Mouse (Mus musculus): ENCODE results near the gene AY074887. TPM values are rescaled to one million over a fixed set of nuclear protein-coding genes. Genes with fewer than 3 reads are reported as not detected.
"Not testable (repeated sequence)": the region's sequence is repeated elsewhere in the genome, so short reads cannot be mapped to it uniquely, and the experiment has no call there.

Gene AY074887
- not detected for total RNA-seq (2021)

DNA sequence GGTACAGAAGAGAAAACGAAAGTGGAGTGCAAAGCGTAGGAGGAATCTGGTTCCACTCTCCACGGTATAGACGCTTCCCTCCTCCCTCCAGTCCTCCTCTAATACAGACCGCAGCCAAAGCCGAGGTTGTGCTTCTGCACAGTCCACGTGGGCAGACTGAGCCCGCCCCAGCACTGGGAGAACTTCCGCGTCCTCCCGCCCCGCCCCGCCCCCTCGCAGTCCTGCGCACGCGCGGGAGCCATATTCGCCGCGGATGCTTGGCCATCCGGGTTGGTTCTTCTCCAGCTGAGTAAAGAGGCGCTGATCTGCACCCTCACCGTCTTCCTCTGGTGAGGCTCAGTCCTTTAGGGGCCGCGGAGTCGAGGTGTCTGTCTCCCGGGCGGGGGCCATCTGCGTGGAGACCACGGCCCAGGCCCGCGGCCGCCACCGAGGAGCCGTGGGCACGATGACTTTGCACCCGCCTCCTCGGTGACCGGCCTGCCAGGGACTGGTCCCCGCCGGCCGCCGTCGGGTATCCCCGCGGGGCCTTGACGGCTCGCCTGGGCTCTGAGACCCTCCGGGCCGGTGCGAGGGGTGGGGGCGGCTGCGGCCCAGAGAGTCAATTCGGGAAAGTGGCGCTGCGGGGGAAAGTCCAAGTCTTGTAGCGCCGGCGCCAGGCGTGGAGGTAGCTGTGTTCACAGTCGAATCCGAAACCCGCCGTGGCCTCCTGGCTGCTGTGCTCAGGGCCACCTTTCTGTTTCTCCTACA, at the start of gene AY074887, which contains the start of gene Psma4:
Gene AY074887, minus strand, starts transcription at position 424 of the 747 bp plus-strand sequence.
Gene Psma4, plus strand, starts transcription at position 216 of the 747 bp plus-strand sequence.
- DNase-seq = peak; percentile 92 to 93
- intact Hi-C loops (cut with DNase I) = loop anchor here (2.0 to 5.0 kb wide), 2 partner anchors 34 to 218 kb away; partner anchors contain the start of genes Hykk and Wdr61

- intact Hi-C loops (cut with DNase I) = no loop called here
- DNase-seq = no peak
Measured at GRCm38 (mm10) chr9:54995645-54996044, 44.8 kb upstream of the AY074887 start.

DNA sequence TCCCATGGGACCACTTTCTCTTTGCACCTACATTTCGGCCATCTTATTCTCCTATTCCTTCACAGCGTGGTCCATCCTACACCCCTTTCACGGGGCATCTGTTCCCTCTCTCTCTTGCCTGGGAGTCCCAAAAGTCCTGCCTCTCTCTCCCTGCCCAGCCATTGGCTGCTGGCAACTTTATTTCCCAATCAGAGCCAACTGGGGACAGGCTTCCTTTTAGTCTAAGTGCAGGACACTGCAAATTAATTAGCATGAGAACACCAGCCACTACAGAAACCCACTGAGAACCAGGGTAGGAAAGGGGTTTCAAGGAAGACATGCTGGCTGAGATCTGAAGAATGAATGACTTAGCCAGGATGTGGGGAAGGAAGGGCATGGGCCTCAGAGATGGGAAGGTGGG, 43.6 kb upstream of the AY074887 start:
- intact Hi-C loops (cut with DNase I) = no loop called here

DNA sequence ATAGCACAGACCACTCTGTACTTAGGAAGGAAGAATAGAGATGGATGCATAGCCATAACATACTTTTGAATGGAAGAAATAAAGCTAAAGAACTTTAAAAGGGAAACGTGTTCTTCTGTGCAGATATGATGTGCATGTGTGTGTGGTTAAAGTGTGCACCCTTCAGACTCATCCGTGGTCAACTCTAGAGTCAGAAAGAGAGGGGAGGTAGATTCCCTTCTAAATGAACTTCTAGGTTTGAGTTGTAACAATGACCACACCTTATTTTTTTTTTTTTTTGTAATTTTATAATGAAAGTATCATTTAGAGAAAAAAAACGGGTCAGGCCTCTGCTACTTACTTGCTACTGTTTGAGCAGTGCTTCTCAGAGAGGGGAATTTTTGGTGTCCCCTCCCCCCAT, 39.6 kb upstream of the AY074887 start:
- intact Hi-C loops (cut with DNase I) = no loop called here
- DNase-seq = no peak

More for the DNA sequence above, 43.6 kb upstream of the AY074887 start:
- DNase-seq = no peak

GRCm38 (mm10) chr9:54982401-54982800, 31.6 kb upstream of the AY074887 start:
- DNase-seq = no peak
- intact Hi-C loops (cut with DNase I) = no loop called here

DNA sequence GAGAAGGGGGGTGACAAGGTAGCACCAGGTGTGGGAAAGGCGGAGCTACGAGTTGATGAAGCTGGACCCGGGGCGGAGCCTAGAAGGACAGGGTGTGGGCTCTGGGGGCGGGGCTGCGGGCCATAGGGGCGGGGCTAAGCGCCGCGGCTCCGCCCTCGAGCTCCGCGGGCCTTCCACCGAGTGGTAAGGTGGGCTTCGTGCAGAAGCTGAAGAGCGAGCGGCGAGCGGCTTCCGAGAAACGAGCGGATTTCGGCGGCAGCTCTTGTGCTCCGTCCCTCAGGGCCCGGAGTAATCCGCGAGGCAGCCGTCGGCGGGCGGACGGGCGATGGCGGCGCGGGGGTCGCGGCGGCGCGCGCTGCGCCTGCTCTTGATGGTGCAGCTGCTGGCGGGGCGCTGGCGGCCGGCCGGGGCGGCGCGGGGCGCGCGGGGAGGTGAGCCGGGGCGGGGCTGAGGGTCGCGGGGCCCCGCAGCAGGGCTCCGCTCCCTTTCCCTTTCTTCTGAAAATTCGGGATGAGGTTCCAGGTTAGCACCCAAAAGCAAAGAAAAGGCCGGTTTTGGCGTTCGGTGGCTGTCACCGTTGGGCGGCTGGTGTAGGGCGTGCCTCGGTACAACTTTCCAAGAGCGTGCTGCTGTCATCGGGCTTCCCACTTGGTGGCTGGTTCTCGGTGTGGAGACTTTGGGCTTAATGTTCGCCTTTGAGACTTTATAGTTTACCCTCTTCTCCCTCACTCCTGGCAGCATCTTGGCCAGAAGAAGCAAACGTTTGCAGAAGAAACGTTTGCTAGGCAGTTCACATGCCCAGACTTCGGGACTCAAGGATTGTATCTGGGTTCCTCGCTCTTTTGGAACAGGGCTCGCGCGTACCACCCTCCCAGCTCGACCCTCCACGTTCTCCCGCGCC, 30.7 kb upstream of the AY074887 start:
- peak in 1 of 2 experiments; percentile 3 for DNase-seq
- intact Hi-C loops (cut with DNase I) = no loop called here

- DNase-seq = no peak
- intact Hi-C loops (cut with DNase I) = no loop called here
Measured at GRCm38 (mm10) chr9:54980674-54981073, 29.9 kb upstream of the AY074887 start, which contains the start of gene Chrna5. Gene Chrna5 (plus strand): TSS chr9:54980880.

- no peak for DNase-seq
- intact Hi-C loops (cut with DNase I) = no loop called here
Measured at GRCm38 (mm10) chr9:54969972-54970637, 19.3 kb upstream of the AY074887 start.

GRCm38 (mm10) chr9:54963669-54964068, 12.9 kb upstream of the AY074887 start:
- intact Hi-C loops (cut with DNase I) = no loop called here

DNA sequence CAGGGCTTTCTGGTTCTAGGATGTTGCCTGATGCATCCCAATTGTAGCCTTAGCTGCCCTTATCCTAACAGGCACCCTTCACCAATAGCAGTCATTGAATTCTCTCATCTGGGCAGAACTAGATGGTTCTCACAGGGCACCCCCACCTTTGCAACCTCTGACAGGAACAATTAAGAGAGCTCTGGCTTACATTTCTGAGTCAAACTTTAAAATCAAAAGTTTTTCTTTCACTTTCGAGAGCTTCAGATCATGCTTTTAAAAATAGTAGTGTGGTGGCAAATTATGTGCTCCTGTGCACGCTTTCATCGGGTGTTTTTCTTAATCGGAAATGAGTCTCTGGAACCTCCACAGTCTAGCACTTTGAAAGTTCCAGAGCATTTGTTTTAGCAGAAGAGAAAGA, 10.3 kb upstream of the AY074887 start:
- intact Hi-C loops (cut with DNase I) = no loop called here

More at GRCm38 (mm10) chr9:54963669-54964068, 12.9 kb upstream of the AY074887 start:
- DNase-seq = no peak

GRCm38 (mm10) chr9:54950162-54950561, 636 bp downstream of the AY074887 start:
- intact Hi-C loops (cut with DNase I) = loop anchor here (2.0 to 5.0 kb wide), 2 partner anchors 33 to 218 kb away; partner anchors contain the start of genes Hykk and Wdr61
- not testable (repeated sequence) for DNase-seq

More for the DNA sequence above, 10.3 kb upstream of the AY074887 start:
- no peak for DNase-seq

DNA sequence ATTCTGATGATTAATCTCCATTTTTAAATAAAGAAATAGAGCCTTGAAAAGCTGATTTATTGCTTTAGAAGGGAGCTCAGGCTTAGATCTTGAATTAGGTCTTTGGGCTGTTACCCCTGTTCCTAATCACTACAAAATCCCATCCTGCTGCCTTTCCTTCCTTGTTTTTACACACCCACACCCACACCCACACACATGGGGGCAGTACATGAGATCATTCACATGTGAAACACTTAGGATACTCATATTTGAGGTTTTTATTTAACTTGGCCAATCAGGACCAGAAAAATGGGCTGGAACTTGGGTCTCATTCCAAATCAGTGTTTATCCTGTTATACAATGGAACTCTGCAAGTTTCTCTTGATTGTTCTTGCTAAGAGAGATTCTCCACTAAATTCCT, 1.3 kb downstream of the AY074887 start:
- intact Hi-C loops (cut with DNase I) = no loop called here
- DNase-seq = no peak

- DNase-seq = no peak
- intact Hi-C loops (cut with DNase I) = no loop called here
Measured at GRCm38 (mm10) chr9:54946256-54946655, 4.5 kb downstream of the AY074887 start.

GRCm38 (mm10) chr9:54944467-54944866, 6.3 kb downstream of the AY074887 start:
- intact Hi-C loops (cut with DNase I) = no loop called here
- no peak for DNase-seq

- no peak for DNase-seq
- intact Hi-C loops (cut with DNase I) = no loop called here
Measured at GRCm38 (mm10) chr9:54942071-54942470, 8.7 kb downstream of the AY074887 start.

DNA sequence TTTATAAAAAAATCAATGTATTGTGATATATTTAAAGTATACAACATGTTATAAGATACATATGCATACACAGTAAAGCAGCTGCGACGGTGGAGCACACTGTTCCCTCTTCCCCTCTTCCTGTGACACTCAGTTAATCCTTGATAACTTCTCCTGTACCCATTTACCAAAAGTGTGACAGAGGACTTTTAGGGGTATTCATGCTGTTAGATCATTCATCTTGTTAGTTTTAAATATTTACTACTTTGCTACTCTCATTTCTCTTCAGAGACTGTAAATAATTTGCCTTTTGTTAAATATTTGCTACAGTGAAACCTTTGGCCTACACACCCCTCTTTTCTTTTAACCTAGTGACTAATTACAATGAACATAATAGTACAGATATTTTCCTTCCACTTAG, 18.4 kb downstream of the AY074887 start:
- DNase-seq = no peak
- intact Hi-C loops (cut with DNase I) = no loop called here

GRCm38 (mm10) chr9:54931765-54932164, 19.0 kb downstream of the AY074887 start:
- DNase-seq = no peak
- intact Hi-C loops (cut with DNase I) = no loop called here

DNA sequence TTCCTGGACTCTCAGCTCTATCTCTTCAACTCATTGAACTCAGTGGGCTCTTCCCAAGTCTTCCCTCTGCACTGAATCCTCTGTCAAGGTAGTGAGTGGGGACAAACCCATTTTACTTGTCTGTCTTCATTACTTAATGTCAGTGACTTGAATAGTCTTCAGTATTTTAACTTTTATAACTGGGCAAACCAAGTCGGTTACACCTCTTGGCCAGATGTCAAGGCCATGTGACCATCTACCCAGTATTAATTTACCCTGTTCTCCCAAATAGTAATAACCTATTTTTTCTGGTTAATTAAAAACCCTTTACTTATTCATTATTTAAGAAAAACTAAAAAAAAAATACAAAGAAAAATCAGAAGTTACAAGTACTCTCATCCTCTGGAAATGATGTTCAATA, 20.1 kb downstream of the AY074887 start:
- intact Hi-C loops (cut with DNase I) = no loop called here
- DNase-seq = no peak

GRCm38 (mm10) chr9:54919946-54920345, 30.9 kb downstream of the AY074887 start:
- intact Hi-C loops (cut with DNase I) = loop anchor here (5.0 kb wide), 1 partner anchor 187 kb away; no protein-coding TSS in a partner anchor
- no peak for DNase-seq

- intact Hi-C loops (cut with DNase I) = loop anchor here (5.0 kb wide), 1 partner anchor 189 kb away; no protein-coding TSS in a partner anchor
- DNase-seq = no peak
Measured at GRCm38 (mm10) chr9:54918781-54919180, 32.0 kb downstream of the AY074887 start.
